Mouse (Mus musculus) hindbrain, embryonic 11.5 days (tissue): ENCODE data around the gene Psmb10. TPM values are rescaled to one million over a fixed set of nuclear protein-coding genes. Genes with fewer than 3 reads are reported as not detected.
"Not testable (repeated sequence)": the region's sequence is repeated elsewhere in the genome, so short reads cannot be mapped to it uniquely, and the experiment has no call there.

Experiments
- ATAC-seq: fragments of 200-750 bp; cut with Nextera tagmentation; 2 replicates; pipeline ENCODE4 v1.8.0; 2017; ENCODE audit warnings: mild to moderate bottlenecking, moderate TSS enrichment, moderate library complexity; ENCODE audit not compliant: low FRiP score
- DNase-seq: peaks from one replicate; pipeline ENCODE4 v3.0.0-alpha.2; 2015; ENCODE audit warnings: low spot score
- H3K27ac ChIP-seq: fragments of 300-500 bp; sonication (generic); 2 replicates; pipeline ENCODE4 v1.5.1; 2014; ENCODE audit warnings: mild to moderate bottlenecking, low read depth, low read length
- H3K27me3 ChIP-seq: fragments of 300-500 bp; sonication (generic); 2 replicates; pipeline ENCODE4 v1.6.1; 2014; ENCODE audit warnings: mild to moderate bottlenecking, low read length, moderate library complexity, mixed read lengths; ENCODE audit not compliant: control insufficient read depth, insufficient read depth
- H3K36me3 ChIP-seq: fragments of 300-500 bp; sonication (generic); 2 replicates; pipeline ENCODE4 v1.6.1; 2014; ENCODE audit warnings: mild to moderate bottlenecking, low read length, moderate library complexity, mixed read lengths; ENCODE audit not compliant: control insufficient read depth, insufficient read depth
- H3K4me1 ChIP-seq: fragments of 300-500 bp; sonication (generic); replicated peaks from 2 replicates; pipeline ENCODE4 v1.6.1; 2014; ENCODE audit warnings: low read length, mixed read lengths; ENCODE audit not compliant: control insufficient read depth, insufficient read depth
- H3K4me2 ChIP-seq: fragments of 300-500 bp; sonication (generic); replicated peaks from 2 replicates; pipeline ENCODE4 v1.6.1; 2014; ENCODE audit warnings: mild to moderate bottlenecking, low read depth, low read length
- H3K4me3 ChIP-seq: fragments of 300-500 bp; sonication (generic); 2 replicates; pipeline ENCODE4 v1.5.1; 2014; ENCODE audit warnings: low read depth, low read length
- H3K9ac ChIP-seq: fragments of 300-500 bp; sonication (generic); 2 replicates; pipeline ENCODE4 v1.6.1; 2014; ENCODE audit warnings: low read depth, low read length
- H3K9me3 ChIP-seq: fragments of 300-500 bp; sonication (generic); 2 replicates; pipeline ENCODE4 v1.6.1; 2016; ENCODE audit warnings: low read length; ENCODE audit not compliant: control insufficient read depth
- WGBS: fragments of 180-500 bp; shearing (Covaris S2); extraction: QIAGEN DNeasy Blood & Tissue Kit; methylation state at CpG from one replicate; pipeline ENCODE4 v1.1.7; 2014; 5-methylcytosine and 5-hydroxymethylcytosine counted together
- polyA plus RNA-seq: library from polyadenylated mRNA; unstranded; fragments of >200 nt; fragmentation: Nextera tagmentation; extraction: Ambion mirVana; gene quantifications from 2 replicates; pipeline ENCODE4 v1.2.1, GENCODE M21; 2014

Psmb10 gene
- 21.6 and 24.6 TPM in 2 replicates for polyA plus RNA-seq

DNA sequence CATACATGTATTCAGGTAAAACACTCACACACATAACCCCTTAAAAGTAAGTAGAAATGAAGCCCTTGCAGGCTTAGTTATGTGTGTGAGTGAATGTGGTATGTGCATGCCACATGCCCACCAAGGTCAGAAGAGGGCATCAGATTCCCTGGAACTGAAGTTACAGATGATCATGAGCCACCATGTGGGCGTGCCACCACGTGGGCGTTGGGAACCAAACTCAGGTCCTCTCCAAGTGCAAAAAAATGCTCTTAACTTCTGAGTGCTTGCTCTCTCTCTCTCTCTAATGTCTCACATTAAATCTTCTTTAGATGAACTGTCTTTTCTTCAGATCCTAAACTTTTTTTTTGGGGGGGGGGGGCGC, at the start of gene Psmb10:
TSS of gene Psmb10 (minus strand) at position 139 of the 364 bp plus-strand sequence.
- peak within 1 kb of the TSS; percentile 82 for H3K9ac ChIP-seq
- H3K4me1 ChIP-seq: no peaks in the 10 kb centered on the region
- H3K36me3 ChIP-seq: no peaks in the 10 kb centered on the region
- H3K4me3 ChIP-seq: peak within 1 kb of the TSS; percentile 77
- no peaks in the 10 kb centered on the region for H3K27me3 ChIP-seq
- ATAC-seq (no peak), DNase-seq (peak; percentile 25)
- WGBS: 41% methylated on average over 4 of the region's 4 CpGs
- no peaks in the 10 kb centered on the region for H3K9me3 ChIP-seq
- peak within 1 kb of the TSS; percentile 88 for H3K27ac ChIP-seq
- H3K4me2 ChIP-seq: peak within 1 kb of the TSS; percentile 86

DNA sequence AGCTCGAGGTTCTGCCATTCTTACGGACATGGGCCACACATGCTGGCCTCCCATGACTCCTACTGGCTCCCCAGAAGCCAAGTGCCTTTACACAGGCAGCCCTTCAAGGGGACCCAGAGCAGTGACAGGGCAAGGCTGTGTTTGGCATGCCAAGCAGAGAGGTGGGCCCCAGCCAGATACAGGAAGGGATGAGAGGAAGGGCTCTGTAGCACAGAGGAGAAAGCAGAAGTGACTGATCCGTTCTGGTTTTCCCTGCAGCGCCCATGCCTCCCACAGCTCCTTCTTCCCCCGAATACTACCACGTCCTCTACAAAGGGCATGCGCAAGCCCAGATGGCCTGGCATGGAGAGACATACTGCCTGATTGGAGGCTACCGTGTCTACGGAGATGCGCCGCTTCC, 45.2 kb upstream of the Psmb10 start:
- not testable (repeated sequence) for H3K27ac ChIP-seq, H3K4me2 ChIP-seq, DNase-seq, H3K4me1 ChIP-seq, ATAC-seq, H3K27me3 ChIP-seq, H3K36me3 ChIP-seq, H3K4me3 ChIP-seq, H3K9ac ChIP-seq, H3K9me3 ChIP-seq
- 83% methylated on average over 11 of the region's 11 CpGs for WGBS

GRCm38 (mm10) chr8:105981146-105981545, 42.9 kb upstream of the Psmb10 start:
- no peak for DNase-seq
- Histone ChIP-seq H3K4me3 (no peak overlapping the region), H3K27me3 (no peaks in the 10 kb centered on the region), H3K36me3 (no peaks in the 10 kb centered on the region), H3K4me2 (no peak overlapping the region), H3K9me3 (no peaks in the 10 kb centered on the region), H3K4me1 (no peaks in the 10 kb centered on the region), H3K27ac (no peak overlapping the region), H3K9ac (no peak overlapping the region)
- WGBS: 94% methylated on average over 1 of the region's 1 CpGs
- no peak for ATAC-seq

DNA sequence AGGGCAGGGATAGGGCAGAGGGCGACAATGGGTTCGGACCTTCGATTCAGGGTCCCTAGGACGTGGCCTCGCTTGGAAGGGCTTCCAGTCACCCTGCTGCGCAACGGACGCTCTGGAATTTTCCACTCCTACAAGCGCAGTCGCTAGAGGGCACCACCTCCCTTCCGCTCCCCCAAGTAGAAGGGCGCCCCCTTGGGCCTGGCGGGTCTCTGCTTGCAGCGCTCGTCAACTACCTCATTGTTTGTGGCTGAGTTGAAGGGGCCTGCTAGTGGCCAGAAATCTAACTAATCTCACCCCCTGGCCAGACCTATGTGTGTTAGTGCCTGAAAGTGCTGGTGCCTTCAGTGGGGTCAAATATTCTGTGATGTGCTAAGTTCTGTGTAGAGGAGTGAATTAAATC, 41.1 kb upstream of the Psmb10 start, which contains the start of gene Dpep3:
TSS of gene Dpep3 (minus strand) at position 105 of the 400 bp plus-strand sequence.
- no peaks in the 10 kb centered on the region for H3K9me3 ChIP-seq
- 92% methylated on average over 15 of the region's 15 CpGs for WGBS
- DNase-seq: no peak
- H3K9ac ChIP-seq: no peak within 1 kb of the TSS
- H3K27me3 ChIP-seq: no peaks in the 10 kb centered on the region
- ATAC-seq: no peak
- H3K4me1 ChIP-seq: no peaks in the 10 kb centered on the region
- H3K4me2 ChIP-seq: no peak within 1 kb of the TSS
- no peaks in the 10 kb centered on the region for H3K36me3 ChIP-seq
- H3K27ac ChIP-seq: no peak within 1 kb of the TSS
- no peak within 1 kb of the TSS for H3K4me3 ChIP-seq

- Histone ChIP-seq H3K36me3 (no peaks in the 10 kb centered on the region), H3K27me3 (no peaks in the 10 kb centered on the region), H3K4me3 (no peak overlapping the region), H3K9me3 (no peaks in the 10 kb centered on the region), H3K4me2 (no peak overlapping the region), H3K27ac (no peak overlapping the region), H3K4me1 (no peaks in the 10 kb centered on the region), H3K9ac (no peak overlapping the region)
- ATAC-seq: no peak
- DNase-seq: no peak
- WGBS: 63% methylated on average over 7 of the region's 7 CpGs
Observed at GRCm38 (mm10) chr8:105975363-105975762, 37.1 kb upstream of the Psmb10 start.

GRCm38 (mm10) chr8:105971019-105971720, 32.9 kb upstream of the Psmb10 start:
- ATAC-seq (no peak), DNase-seq (no peak)
- Histone ChIP-seq H3K9me3 (no peaks in the 10 kb centered on the region), H3K9ac (no peak overlapping the region), H3K36me3 (no peaks in the 10 kb centered on the region), H3K27me3 (peaks cover 7% of the 10 kb centered on the region), H3K27ac (no peak overlapping the region), H3K4me3 (no peak overlapping the region), H3K4me2 (no peak overlapping the region), H3K4me1 (no peaks in the 10 kb centered on the region)
- WGBS: 77% methylated on average over 8 of the region's 8 CpGs

DNA sequence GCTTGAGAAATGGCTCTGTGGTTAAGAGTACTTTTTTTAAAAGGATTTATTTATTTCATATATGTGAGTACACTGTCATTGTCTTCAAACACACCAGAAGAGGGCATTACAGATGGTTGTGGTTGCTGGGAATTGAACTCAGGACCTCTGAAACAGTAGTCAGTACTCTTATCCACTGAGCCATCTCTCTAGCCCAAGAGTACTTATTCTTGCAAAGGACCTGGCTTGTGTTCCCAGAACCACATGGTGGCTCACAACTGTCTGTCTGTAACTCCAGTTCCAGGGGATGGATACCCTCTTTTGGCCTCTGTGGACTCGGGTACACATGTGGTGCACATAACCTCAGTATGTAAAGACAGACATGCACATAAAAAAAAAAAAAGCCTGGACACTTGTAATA, 31.1 kb upstream of the Psmb10 start:
- Histone ChIP-seq H3K4me3 (no peak overlapping the region), H3K4me2 (no peak overlapping the region), H3K27me3 (peaks cover 22% of the 10 kb centered on the region), H3K27ac (no peak overlapping the region), H3K9ac (no peak overlapping the region), H3K36me3 (no peaks in the 10 kb centered on the region), H3K4me1 (0 out of 2 replicates have a peak, but pooled peaks cover 2% of the 10 kb centered on the region), H3K9me3 (no peaks in the 10 kb centered on the region)
- DNase-seq: no peak
- WGBS: 77% methylated on average over 1 of the region's 1 CpGs
- no peak for ATAC-seq

- H3K9ac ChIP-seq: no peak overlapping the region
- no peak overlapping the region for H3K4me2 ChIP-seq
- H3K9me3 ChIP-seq: no peaks in the 10 kb centered on the region
- no peak overlapping the region for H3K27ac ChIP-seq
- peaks cover 22% of the 10 kb centered on the region for H3K27me3 ChIP-seq
- ATAC-seq: no peak
- no peak overlapping the region for H3K4me3 ChIP-seq
- H3K4me1 ChIP-seq: 0 out of 2 replicates have a peak, but pooled peaks cover 2% of the 10 kb centered on the region
- peak; percentile 51 for DNase-seq
- H3K36me3 ChIP-seq: no peaks in the 10 kb centered on the region
- 7% methylated on average over 19 of the region's 19 CpGs for whole genome bisulfite sequencing
Observed at GRCm38 (mm10) chr8:105966692-105967311, 28.6 kb upstream of the Psmb10 start.

- Histone ChIP-seq H3K4me1 (0 out of 2 replicates have a peak, but pooled peaks cover 2% of the 10 kb centered on the region), H3K36me3 (no peaks in the 10 kb centered on the region), H3K9me3 (no peaks in the 10 kb centered on the region), H3K27ac (no peak within 1 kb of the TSS), H3K4me3 (peak within 1 kb of the TSS; percentile 56), H3K27me3 (peaks cover 22% of the 10 kb centered on the region), H3K4me2 (peak within 1 kb of the TSS; percentile 75), H3K9ac (peak within 1 kb of the TSS; percentile 62)
- ATAC-seq: peak; percentile 71
- 1% methylated on average over 34 of the region's 47 CpGs for WGBS
- peak; percentile 80 for DNase-seq
Observed at GRCm38 (mm10) chr8:105965905-105966341, 27.7 kb upstream of the Psmb10 start, which contains the start of gene Slc12a4. Gene Slc12a4, minus strand, starts transcription at chr8:105966097.
